Mouse (Mus musculus): ENCODE measurements around the gene Cd300ld3. TPM values are rescaled to one million over a fixed set of nuclear protein-coding genes. Genes with fewer than 3 reads are reported as not detected.
A peak's percentile ranks its signal among the peaks of the same experiment; 100 is the strongest.

Cd300ld3 gene
- polyA plus RNA-seq (2016; fragmentation: Nextera tagmentation; extraction: Ambion mirVana) = 0.23 TPM in 1 of 2 replicates, not detected in the other

DNA sequence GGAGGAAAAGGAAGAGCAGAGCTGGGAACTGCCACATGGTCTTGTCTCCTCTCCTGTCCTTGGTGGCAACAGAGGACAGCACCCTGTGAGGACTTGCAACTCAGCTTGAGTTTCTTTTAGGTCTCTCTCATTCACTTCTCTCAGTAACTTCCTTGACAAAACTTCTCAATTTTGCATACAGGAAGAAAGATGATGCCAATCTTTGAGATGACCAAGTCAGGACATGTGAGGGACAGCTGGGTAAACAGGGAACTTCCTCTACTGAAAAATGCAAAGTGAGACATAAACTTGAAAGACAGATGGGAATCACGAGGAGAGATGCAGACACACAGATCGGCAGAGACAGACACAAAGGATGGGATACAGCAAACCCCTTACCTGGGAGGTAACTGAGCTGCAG, at the start of gene Cd300ld3:
Gene Cd300ld3 (minus strand): TSS at position 151 of the 400 bp plus-strand sequence.
- H3K27ac ChIP-seq = no peak within 1 kb of the TSS
- 45% methylated on average over 2 of the region's 2 CpGs for WGBS (ENCODE audit: insufficient replicate concordance)
- no peaks in the 10 kb centered on the region for H3K27me3 ChIP-seq (replicated peaks)
- H3K36me3 ChIP-seq = no peaks in the 10 kb centered on the region
- H3K4me3 ChIP-seq = no peak within 1 kb of the TSS
- no peak within 1 kb of the TSS for H3K9ac ChIP-seq
- no peaks in the 10 kb centered on the region for H3K9me3 ChIP-seq (replicated peaks)
- ATAC-seq = no peak
- H3K4me1 ChIP-seq = no peaks in the 10 kb centered on the region
- H3K4me2 ChIP-seq = no peak within 1 kb of the TSS

DNA sequence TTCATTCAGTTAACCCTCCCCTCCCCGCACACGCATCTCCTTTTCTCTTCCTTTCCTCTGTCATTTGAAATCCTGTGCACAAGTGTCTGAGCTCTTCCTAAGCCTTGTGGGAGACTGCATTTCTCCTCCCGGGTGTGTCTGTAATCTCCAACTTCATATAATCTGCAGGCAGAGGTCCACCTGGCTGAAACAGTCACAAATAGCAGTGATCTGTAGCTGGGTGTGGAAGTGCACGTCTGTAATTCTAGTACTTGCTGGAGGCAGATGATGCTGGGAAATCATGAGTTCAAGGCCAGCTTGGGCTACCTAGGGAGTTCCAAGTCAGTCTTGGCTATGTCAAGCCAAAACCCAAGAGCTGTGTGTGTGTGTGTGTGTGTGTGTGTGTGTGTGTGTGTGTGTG, 43.9 kb upstream of the Cd300ld3 start:
- WGBS (ENCODE audit: insufficient replicate concordance) = 26% methylated on average over 4 of the region's 4 CpGs
- no peaks in the 10 kb centered on the region for H3K9me3 ChIP-seq (replicated peaks)
- H3K9ac ChIP-seq = no peak overlapping the region
- ATAC-seq = no peak
- no peaks in the 10 kb centered on the region for H3K36me3 ChIP-seq
- 0 out of 2 replicates have a peak, but pooled peaks cover 8% of the 10 kb centered on the region for H3K4me1 ChIP-seq
- H3K4me3 ChIP-seq = no peak overlapping the region
- H3K27ac ChIP-seq = no peak overlapping the region
- H3K27me3 ChIP-seq (replicated peaks) = peaks cover 37% of the 10 kb centered on the region
- peak overlapping the region; percentile 14; the same call in 1 of the 2 replicates for H3K4me2 ChIP-seq

DNA sequence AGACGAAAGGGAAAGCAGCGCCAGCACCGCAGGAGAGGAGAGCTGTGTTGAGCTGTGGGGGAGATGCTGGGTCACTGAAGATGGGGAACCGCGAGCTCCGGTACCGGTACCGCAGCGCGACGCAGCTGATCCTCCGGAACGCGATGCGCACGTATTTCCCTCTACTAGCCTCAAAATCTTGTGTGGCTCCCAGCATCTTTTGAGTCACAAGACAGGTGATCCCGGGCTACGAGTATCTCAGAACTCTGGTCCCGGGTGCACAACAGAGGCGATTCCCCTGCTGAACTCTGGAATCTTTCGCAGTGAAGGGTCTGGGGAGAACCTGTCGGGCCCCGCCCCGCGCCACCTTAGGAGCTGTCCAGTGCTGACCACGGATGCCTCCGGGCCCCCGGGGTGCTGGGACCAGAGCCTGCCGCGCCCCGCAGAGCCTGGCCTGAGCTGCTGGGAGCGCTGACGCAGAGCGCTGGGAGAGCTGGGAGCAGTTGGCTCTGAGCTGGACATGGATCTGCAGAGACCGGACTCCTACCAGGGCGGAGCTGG, 43.2 kb upstream of the Cd300ld3 start, which contains the start of gene Rab37:
Gene Rab37 (plus strand): TSS at position 70 of the 540 bp plus-strand sequence.
- Histone ChIP-seq H3K27ac (no peak within 1 kb of the TSS), H3K4me3 (no peak within 1 kb of the TSS), H3K27me3 (replicated peaks) (peaks cover 37% of the 10 kb centered on the region), H3K4me2 (peak within 1 kb of the TSS; percentile 14; the same call in 1 of the 2 replicates), H3K4me1 (0 out of 2 replicates have a peak, but pooled peaks cover 8% of the 10 kb centered on the region), H3K36me3 (no peaks in the 10 kb centered on the region), H3K9ac (no peak within 1 kb of the TSS), H3K9me3 (replicated peaks) (no peaks in the 10 kb centered on the region)
- 6% methylated on average over 36 of the region's 36 CpGs for WGBS (ENCODE audit: insufficient replicate concordance)
- no peak for ATAC-seq

DNA sequence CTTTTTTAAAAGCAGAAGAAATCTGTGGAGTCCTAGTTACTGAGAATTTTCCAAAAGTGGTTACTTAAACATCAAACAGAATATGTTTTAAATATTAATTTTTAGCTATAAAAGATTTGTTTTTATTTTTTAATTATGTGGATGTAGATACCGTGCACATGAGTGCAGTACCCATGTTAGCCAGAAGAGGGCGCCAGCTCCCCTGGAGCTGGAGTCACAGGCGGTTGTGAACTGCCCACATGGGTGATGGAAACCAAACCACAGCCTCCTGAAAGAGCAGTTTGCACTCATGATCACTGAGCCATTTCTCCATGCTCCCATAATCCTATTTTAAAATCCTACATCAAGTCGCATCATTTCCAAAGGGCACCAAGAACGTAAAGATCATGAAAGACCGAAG, 41.6 kb upstream of the Cd300ld3 start:
- Histone ChIP-seq H3K9ac (no peak overlapping the region), H3K27ac (no peak overlapping the region), H3K4me2 (no peak overlapping the region), H3K4me3 (no peak overlapping the region), H3K4me1 (0 out of 2 replicates have a peak, but pooled peaks cover 8% of the 10 kb centered on the region), H3K27me3 (replicated peaks) (peaks cover 40% of the 10 kb centered on the region), H3K36me3 (no peaks in the 10 kb centered on the region), H3K9me3 (replicated peaks) (no peaks in the 10 kb centered on the region)
- no peak for ATAC-seq
- 61% methylated on average over 6 of the region's 6 CpGs for WGBS (ENCODE audit: insufficient replicate concordance)

DNA sequence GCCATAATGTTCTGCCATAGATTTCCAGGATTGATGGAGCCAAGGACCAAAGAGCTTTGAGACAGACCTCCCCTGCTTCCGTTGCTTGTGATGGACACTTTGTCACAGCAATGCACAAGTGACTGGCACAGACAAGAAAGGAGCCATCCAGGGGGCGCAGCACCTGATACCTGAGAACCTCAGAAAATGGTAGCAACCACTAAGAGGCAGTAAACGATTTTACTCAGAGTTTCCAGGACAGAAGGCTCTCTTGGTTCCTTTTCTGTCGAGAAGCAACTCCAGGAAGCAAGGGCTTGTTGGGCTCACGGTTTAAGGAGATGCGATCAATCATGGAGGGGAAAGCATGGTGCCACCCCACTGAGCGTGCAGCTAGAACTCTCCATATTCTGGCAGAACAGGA, 38.0 kb upstream of the Cd300ld3 start:
- no peaks in the 10 kb centered on the region for H3K36me3 ChIP-seq
- H3K27ac ChIP-seq = no peak overlapping the region
- 0 out of 2 replicates have a peak, but pooled peaks cover under 1% of the 10 kb centered on the region for H3K4me1 ChIP-seq
- no peak overlapping the region for H3K4me2 ChIP-seq
- H3K4me3 ChIP-seq = no peak overlapping the region
- ATAC-seq = no peak
- H3K27me3 ChIP-seq (replicated peaks) = peaks cover 38% of the 10 kb centered on the region
- H3K9me3 ChIP-seq (replicated peaks) = no peaks in the 10 kb centered on the region
- WGBS (ENCODE audit: insufficient replicate concordance) = 48% methylated on average over 7 of the region's 7 CpGs
- no peak overlapping the region for H3K9ac ChIP-seq

DNA sequence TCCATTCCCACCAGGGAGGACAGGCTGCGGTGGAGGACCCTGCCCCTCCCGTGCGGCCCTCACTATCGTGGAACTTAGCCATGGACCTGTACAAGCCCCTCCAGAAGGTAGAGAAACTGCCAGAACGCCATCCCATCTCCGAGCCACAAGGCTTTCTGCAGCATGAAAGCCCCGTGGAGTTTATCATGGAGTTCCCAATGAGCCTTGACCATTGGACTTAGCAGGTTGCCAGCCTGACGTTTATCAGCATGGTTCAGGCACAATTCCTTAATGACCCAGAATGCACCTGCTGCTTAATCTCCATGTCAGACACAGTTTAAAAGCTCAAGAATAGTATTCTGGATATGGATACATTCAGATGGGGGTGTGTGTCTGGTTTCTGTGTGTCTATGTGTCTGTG, 36.9 kb upstream of the Cd300ld3 start:
- no peak overlapping the region for H3K9ac ChIP-seq

DNA sequence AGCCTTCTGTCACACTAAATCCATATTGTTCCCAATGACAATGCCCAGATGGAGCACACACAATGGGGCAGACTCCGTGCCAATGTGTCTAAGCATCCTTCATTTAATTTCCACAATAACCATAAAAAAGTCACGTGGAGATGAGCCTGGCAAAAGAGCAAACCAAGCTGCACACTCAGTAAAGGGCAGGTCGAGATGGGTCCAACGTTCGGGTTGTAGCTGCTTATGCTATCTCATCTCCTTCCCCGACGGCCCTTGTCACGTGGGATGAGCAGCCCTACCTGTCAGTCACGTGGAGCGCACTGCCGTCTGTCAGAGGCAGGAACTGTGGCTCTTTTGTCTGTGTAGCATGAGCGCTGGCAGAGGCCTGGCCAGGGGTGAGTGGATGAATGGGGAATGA, 36.4 kb upstream of the Cd300ld3 start:
- Histone ChIP-seq H3K4me2 (no peak overlapping the region), H3K4me1 (no peaks in the 10 kb centered on the region), H3K27ac (no peak overlapping the region), H3K36me3 (no peaks in the 10 kb centered on the region), H3K27me3 (replicated peaks) (peaks cover 25% of the 10 kb centered on the region), H3K4me3 (no peak overlapping the region), H3K9ac (no peak overlapping the region), H3K9me3 (replicated peaks) (no peaks in the 10 kb centered on the region)
- 39% methylated on average over 12 of the region's 12 CpGs for WGBS (ENCODE audit: insufficient replicate concordance)
- no peak for ATAC-seq

More for the DNA sequence above, 36.9 kb upstream of the Cd300ld3 start:
- no peak overlapping the region for H3K27ac ChIP-seq
- H3K9me3 ChIP-seq (replicated peaks) = no peaks in the 10 kb centered on the region
- WGBS (ENCODE audit: insufficient replicate concordance) = 68% methylated on average over 8 of the region's 8 CpGs
- H3K4me3 ChIP-seq = no peak overlapping the region
- H3K4me2 ChIP-seq = no peak overlapping the region
- H3K27me3 ChIP-seq (replicated peaks) = peaks cover 27% of the 10 kb centered on the region
- no peak for ATAC-seq
- H3K36me3 ChIP-seq = no peaks in the 10 kb centered on the region
- no peaks in the 10 kb centered on the region for H3K4me1 ChIP-seq

DNA sequence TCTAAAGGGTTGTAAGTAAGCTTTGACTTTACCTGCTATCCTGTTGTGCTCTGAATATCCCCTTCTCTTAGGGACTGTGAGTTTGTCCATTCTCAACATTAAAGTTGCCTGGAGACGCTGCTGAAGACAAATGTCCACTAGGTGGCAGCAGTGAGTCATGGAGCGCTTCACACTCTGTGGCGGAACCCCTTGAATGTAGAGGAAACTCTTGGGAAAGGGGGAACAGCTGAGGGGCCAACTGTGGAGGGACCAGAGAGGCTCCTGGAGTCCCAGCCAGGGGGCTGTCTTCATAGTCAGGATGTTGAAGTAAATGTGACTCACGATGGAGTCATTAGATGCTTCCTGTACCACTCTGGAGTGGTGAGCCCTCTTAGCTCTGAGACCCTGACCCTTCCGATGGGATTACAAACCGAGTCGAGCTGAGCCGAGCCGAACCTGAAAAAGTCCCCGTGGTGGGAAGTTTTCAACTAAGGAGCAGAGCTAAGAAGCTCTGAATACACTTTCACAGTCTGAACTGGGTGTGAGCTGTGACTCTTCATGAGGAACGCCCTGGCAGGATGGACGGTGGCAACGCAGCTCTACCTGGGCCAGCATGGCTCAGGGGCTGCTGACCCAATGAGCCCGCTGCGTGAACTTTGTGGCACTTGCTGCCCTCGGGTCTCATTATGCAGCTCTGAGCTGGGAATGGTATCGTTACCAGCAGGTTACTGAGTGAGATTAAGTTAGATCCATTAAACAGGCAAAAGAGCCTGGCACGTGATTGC, 35.3 kb upstream of the Cd300ld3 start:
- no peak overlapping the region for H3K4me3 ChIP-seq
- ATAC-seq = no peak
- no peaks in the 10 kb centered on the region for H3K4me1 ChIP-seq
- no peak overlapping the region for H3K9ac ChIP-seq
- H3K36me3 ChIP-seq = no peaks in the 10 kb centered on the region
- peaks cover 19% of the 10 kb centered on the region for H3K27me3 ChIP-seq (replicated peaks)
- 38% methylated on average over 18 of the region's 18 CpGs for WGBS (ENCODE audit: insufficient replicate concordance)
- no peak overlapping the region for H3K4me2 ChIP-seq
- H3K9me3 ChIP-seq (replicated peaks) = no peaks in the 10 kb centered on the region
- H3K27ac ChIP-seq = no peak overlapping the region

DNA sequence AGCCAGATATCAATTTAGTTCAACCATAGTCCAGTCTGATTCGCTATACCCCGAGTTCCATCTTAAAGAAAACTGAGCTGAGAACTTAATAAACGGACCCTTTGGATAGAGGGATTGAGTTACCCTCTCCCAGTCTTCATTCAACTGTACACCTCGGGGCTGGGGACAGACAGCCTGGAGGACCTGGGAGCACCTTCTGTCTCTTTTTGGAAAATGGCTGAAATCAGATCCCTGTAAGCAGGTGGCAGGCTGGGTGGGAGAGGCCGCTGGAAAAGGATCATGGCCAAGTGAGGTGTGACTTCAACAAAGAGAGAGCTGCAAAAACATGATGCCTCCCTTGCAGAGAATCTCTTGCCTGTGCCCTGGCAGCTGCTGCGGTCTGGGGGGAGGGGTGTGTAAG, 34.0 kb upstream of the Cd300ld3 start:
- ATAC-seq = no peak
- 54% methylated on average over 6 of the region's 6 CpGs for WGBS (ENCODE audit: insufficient replicate concordance)
- peaks cover 19% of the 10 kb centered on the region for H3K27me3 ChIP-seq (replicated peaks)
- no peaks in the 10 kb centered on the region for H3K36me3 ChIP-seq
- H3K4me2 ChIP-seq = no peak overlapping the region
- H3K9me3 ChIP-seq (replicated peaks) = no peaks in the 10 kb centered on the region
- no peak overlapping the region for H3K9ac ChIP-seq
- no peaks in the 10 kb centered on the region for H3K4me1 ChIP-seq
- no peak overlapping the region for H3K27ac ChIP-seq
- H3K4me3 ChIP-seq = no peak overlapping the region

DNA sequence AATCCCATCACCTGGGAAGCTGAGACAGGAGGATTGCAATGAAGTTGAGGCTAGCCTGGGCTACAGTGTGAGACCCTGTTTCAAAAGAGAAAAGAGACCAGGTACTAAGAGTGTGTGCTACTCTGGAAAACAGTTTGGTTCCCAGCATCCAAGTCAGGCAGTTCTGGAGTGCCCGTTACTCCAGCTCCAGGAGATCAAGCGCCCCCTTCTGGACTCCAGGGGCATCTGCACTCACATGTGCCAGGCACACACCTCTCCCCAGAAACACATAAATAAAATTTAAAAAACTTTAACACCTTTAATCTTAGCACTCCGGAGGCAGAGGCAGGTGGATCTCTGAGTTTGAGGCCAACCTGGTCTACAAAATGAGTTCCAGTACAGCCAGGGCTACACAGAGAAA, 33.2 kb upstream of the Cd300ld3 start:
- ATAC-seq = no peak
- Histone ChIP-seq H3K4me3 (no peak overlapping the region), H3K27me3 (replicated peaks) (peaks cover 19% of the 10 kb centered on the region), H3K27ac (no peak overlapping the region), H3K36me3 (no peaks in the 10 kb centered on the region), H3K9me3 (replicated peaks) (no peaks in the 10 kb centered on the region), H3K4me1 (no peaks in the 10 kb centered on the region; the same call in 1 of the 2 replicates), H3K9ac (no peak overlapping the region), H3K4me2 (no peak overlapping the region)
- 31% methylated on average over 3 of the region's 3 CpGs for WGBS (ENCODE audit: insufficient replicate concordance)

DNA sequence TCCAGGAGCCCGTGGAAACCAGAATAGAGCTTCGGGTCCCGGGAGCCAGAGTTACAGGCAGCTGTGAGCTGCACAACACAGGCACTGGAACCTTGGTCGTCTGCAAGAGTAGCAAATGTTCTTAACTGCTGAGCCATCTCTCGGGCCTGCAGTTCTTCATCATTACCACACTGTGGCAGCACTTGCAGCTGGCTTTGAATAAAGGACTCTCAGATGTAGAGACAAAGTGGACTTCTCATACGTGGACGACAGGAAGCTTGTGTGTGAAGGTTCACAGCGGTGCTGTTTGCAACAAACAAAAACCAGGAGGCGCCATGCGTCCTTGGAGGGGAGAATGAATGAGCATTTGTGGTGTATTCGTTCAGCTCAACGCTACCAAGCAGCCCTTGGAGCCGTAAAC, 32.7 kb upstream of the Cd300ld3 start:
- no peak for ATAC-seq
- Histone ChIP-seq H3K4me1 (no peaks in the 10 kb centered on the region; the same call in 1 of the 2 replicates), H3K36me3 (no peaks in the 10 kb centered on the region), H3K4me2 (no peak overlapping the region), H3K27me3 (replicated peaks) (peaks cover 19% of the 10 kb centered on the region), H3K27ac (no peak overlapping the region), H3K9ac (no peak overlapping the region), H3K9me3 (replicated peaks) (no peaks in the 10 kb centered on the region), H3K4me3 (no peak overlapping the region)
- WGBS (ENCODE audit: insufficient replicate concordance) = 27% methylated on average over 13 of the region's 13 CpGs

DNA sequence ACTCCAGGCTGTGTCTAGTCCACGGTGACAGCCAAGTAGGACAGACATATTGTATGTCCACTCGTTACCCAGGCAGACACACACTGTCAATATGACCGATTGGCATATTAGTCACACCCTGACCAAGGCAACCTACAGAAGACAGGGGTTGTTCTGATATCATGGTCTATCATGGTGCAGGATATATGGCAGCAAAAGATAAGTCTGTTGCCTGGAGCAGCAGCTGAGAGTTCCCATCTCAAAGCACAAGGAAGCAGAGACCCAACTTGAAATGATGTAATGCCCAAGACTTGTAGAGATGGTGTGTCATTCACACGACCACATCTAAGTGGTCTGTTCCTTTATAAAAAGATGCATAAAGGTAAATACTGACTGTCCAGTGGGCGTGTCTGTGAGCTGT, 30.5 kb upstream of the Cd300ld3 start:
- no peak overlapping the region for H3K9ac ChIP-seq
- no peak overlapping the region for H3K4me3 ChIP-seq
- WGBS (ENCODE audit: insufficient replicate concordance) = 43% methylated on average over 5 of the region's 5 CpGs
- H3K36me3 ChIP-seq = no peaks in the 10 kb centered on the region
- H3K27me3 ChIP-seq (replicated peaks) = peaks cover 3% of the 10 kb centered on the region
- no peak for ATAC-seq
- no peak overlapping the region for H3K4me2 ChIP-seq
- H3K4me1 ChIP-seq = peaks cover 9% of the 10 kb centered on the region
- H3K27ac ChIP-seq = no peak overlapping the region
- no peaks in the 10 kb centered on the region for H3K9me3 ChIP-seq (replicated peaks)
